Mouse (Mus musculus) heart, adult 2 months (tissue): ENCODE results near the gene Snx21. TPM values are rescaled to one million over a fixed set of nuclear protein-coding genes. Genes with fewer than 3 reads are reported as not detected.

Source experiments
- DNase-seq, 2 experiments: peaks; one replicate each; pipeline ENCODE4 v3.0.0; 2021
- H3K27ac ChIP-seq: fragments of 200-600 bp; 2 replicates; pipeline ENCODE4 v1.8.1; 2022
- H3K27me3 ChIP-seq: fragments of 200-500 bp; 2 replicates; pipeline ENCODE4 v1.6.1; 2012; ENCODE audit warnings: mild to moderate bottlenecking, low read length, inconsistent platforms, mixed read lengths; ENCODE audit not compliant: control insufficient read depth, insufficient read depth
- H3K36me3 ChIP-seq: fragments of 200-500 bp; 2 replicates; pipeline ENCODE4 v1.6.1; 2012; ENCODE audit warnings: low read length, inconsistent platforms; ENCODE audit not compliant: control insufficient read depth, insufficient read depth
- H3K4me1 ChIP-seq: fragments of 200-500 bp; 2 replicates; pipeline ENCODE4 v1.6.1; 2011; ENCODE audit warnings: low read length; ENCODE audit not compliant: control insufficient read depth, insufficient read depth
- H3K4me3 ChIP-seq: fragments of 200-600 bp; 2 replicates; pipeline ENCODE4 v1.8.1; 2022
- H3K79me2 ChIP-seq: fragments of 200-500 bp; replicated peaks from 2 replicates; pipeline ENCODE4 v1.6.1; 2012; ENCODE audit warnings: mild to moderate bottlenecking, inconsistent platforms, low read length, moderate library complexity, mixed read lengths; ENCODE audit not compliant: control insufficient read depth, insufficient read depth
- H3K9ac ChIP-seq: fragments of 200-500 bp; 2 replicates; pipeline ENCODE4 v1.6.1; 2012; ENCODE audit warnings: low read depth, mild to moderate bottlenecking, control low read depth, inconsistent platforms, low read length, mixed read lengths
- CTCF ChIP-seq: fragments of 200-600 bp; IDR thresholded peaks from 2 replicates; pipeline ENCODE4 v1.8.1; 2022; ENCODE audit warnings: antibody characterized with exemption, mild to moderate bottlenecking, moderate library complexity
- EP300 ChIP-seq: fragments of 200-500 bp; IDR thresholded peaks from 2 replicates; pipeline ENCODE4 v1.6.1; 2011; ENCODE audit warnings: low read depth, low read length, control low read depth; ENCODE audit not compliant: insufficient read depth
- POLR2A ChIP-seq: fragments of 200-500 bp; IDR thresholded peaks from 2 replicates; pipeline ENCODE4 v1.6.1; 2011; ENCODE audit warnings: mild to moderate bottlenecking, low read depth, low read length, control low read depth; ENCODE audit not compliant: insufficient read depth
- WGBS: fragments of 180-500 bp; shearing (Covaris S2); methylation state at CpG from one replicate; pipeline ENCODE4 v1.1.7; 2018; 5-methylcytosine and 5-hydroxymethylcytosine counted together
- intact Hi-C: fragments of 180-260 bp; cut with DNase I; formaldehyde crosslinking; loops from one replicate; pipeline ENCODE4 v1.15.1; 2025
- polyA plus RNA-seq: library from polyadenylated mRNA; depleted of rRNA; stranded (reverse); fragments of >200 nt; gene quantifications from 2 replicates; pipeline ENCODE4 v1.2.3, GENCODE M21; 2012
- total RNA-seq, 2 experiments: library from RNA; stranded (reverse); gene quantifications; 2 replicates each; pipeline ENCODE4 v1.2.3; 2021

Gene Snx21
- total and polyA plus RNA-seq, 3 experiments, result 21.2 to 30.3 (median 29.0) TPM

DNA sequence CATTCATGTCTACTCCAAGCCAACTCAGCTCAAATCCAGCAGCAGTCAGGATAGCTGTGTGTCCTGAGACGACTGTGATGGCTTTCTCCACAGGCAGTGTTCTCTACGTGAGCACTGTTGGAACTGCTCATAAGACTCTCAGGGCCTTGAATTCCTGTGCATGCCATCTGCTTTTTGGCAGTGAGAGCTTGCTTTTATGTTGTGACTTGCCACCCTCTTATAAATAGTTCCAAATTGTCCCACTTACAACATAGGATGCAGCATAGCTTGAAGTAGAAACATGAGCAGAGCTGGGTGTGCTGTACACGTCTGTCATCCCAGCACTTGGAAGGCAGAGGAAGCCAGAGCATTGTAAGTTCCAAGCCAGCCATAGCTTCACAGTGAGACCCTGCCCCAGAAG, 19.8 kb upstream of the Snx21 start:
- H3K4me1 ChIP-seq, result no peaks in the 10 kb centered on the region
- WGBS, result 63% methylated on average over 3 of the region's 3 CpGs
- H3K4me3 ChIP-seq, result no peak overlapping the region
- no peak for DNase-seq
- no peak overlapping the region for H3K9ac ChIP-seq
- intact Hi-C loops, result no loop called here
- no peaks in the 10 kb centered on the region for H3K79me2 ChIP-seq
- TF ChIP-seq POLR2A (no peak), EP300 (no peak), CTCF (no peak)
- no peak overlapping the region for H3K27ac ChIP-seq
- no peaks in the 10 kb centered on the region for H3K27me3 ChIP-seq
- H3K36me3 ChIP-seq, result no peaks in the 10 kb centered on the region

DNA sequence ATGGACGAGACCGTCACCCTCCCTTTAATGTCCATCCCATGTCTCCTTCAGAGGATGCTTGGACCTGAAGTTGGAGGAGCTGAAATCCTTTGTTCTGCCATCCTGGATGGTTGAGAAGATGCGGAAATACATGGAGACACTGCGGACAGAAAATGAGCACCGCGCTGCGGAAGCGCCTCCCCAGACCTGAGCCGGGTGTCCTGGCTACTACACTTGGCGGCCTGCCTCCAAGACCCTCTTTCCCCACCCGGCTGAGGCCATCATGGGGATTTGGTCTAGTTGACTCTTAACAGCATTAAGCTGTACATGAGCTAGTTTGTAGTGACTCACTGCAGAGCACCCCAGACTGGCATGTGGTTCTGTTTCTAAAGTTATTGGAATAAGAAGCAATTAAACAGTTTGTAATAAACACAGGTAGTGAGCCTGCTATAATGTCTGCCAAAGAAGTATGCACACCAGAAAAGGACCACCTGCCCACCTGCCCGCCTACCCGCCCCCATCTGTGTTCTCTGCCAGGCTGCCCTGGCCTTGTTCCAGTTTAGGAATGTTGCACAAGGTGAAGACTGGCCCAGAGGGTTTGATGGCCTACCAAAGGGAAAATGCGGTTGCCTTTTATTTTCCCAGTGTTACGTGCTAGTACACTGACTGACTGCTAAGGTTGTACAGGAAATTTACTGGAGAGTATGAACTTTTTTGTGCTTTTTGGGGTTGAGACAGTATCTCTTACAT, 17.6 kb upstream of the Snx21 start:
- Histone ChIP-seq H3K36me3 (no peaks in the 10 kb centered on the region), H3K79me2 (no peaks in the 10 kb centered on the region), H3K9ac (no peak overlapping the region), H3K4me3 (no peak overlapping the region), H3K27me3 (no peaks in the 10 kb centered on the region), H3K4me1 (no peaks in the 10 kb centered on the region), H3K27ac (no peak overlapping the region)
- 89% methylated on average over 15 of the region's 15 CpGs for WGBS
- TF ChIP-seq CTCF (no peak), POLR2A (no peak), EP300 (no peak)
- DNase-seq, result no peak
- intact Hi-C loops, result no loop called here

DNA sequence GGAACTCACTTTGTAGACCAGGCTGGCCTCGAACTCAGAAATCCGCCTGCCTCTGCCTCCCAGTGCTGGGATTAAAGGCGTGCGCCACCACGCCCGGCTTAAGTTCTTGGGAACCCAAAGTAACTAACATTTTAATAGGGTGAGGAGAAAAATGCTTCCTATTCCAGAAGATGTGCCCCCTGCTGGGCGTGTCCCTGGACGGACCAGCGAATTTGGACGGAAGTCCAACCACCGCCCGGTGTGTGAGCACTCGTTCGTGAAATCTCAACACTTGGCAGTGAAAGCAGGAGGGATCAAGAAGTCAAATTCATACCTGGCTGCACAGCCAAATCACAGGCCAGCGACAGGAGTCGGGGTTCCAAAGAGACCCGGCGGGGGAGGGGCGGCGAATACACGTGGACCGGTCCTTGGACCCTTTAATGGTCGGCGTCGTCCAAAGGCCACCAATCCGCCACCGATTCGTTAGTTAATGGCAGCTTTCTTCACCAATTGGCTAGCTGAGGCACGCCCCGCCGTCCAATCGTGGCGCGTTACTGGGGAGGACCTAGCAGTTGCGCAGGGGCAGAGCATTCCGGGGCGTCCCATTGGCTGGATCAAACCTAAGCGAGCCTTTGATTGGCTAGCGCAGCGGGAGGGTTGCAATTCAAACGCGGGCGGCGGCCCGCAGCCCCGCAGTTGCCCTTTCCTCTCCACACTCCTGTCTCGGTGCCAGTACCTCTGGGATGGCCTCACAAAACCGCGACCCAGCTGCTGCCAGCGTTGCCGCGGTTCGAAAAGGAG, 16.2 kb upstream of the Snx21 start, which contains the start of gene Ube2c:
Gene Ube2c (plus strand): TSS at position 641 of the 780 bp plus-strand sequence.
- H3K9ac ChIP-seq, result peak within 1 kb of the TSS; percentile 45
- intact Hi-C loops, result loop anchor here (2.0 kb wide), 1 partner anchor 23 kb away; no protein-coding TSS in a partner anchor
- peak; percentile 97 to 99 for DNase-seq
- peak within 1 kb of the TSS; percentile 70 for H3K4me3 ChIP-seq
- no peaks in the 10 kb centered on the region for H3K4me1 ChIP-seq
- TF ChIP-seq EP300 (0 out of 2 replicates have a peak, but pooled peaks have one; percentile 48), CTCF (peak; percentile 50), POLR2A (no peak)
- WGBS, result 2% methylated on average over 53 of the region's 53 CpGs
- peak within 1 kb of the TSS; percentile 53 for H3K27ac ChIP-seq
- H3K27me3 ChIP-seq, result no peaks in the 10 kb centered on the region
- H3K36me3 ChIP-seq, result no peaks in the 10 kb centered on the region
- H3K79me2 ChIP-seq, result no peaks in the 10 kb centered on the region

DNA sequence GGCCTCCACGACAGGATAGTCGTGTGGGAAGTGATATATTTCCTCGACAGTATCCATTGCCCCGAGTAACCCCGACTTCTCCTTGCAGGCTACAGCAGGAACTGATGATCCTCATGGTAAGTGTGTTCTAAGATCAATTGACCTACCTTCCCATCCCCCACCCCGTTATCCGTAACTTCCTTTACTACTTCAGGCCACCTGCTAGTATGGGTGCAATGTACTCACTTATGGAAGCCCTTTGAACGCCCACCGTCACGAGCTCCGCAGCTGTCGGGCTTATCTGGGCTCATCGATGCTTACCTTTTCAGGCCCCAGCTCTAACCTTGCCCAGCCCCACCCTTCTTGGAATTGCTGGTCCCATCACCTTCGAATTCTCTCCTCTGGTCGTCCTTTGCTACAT, 15.3 kb upstream of the Snx21 start:
- Histone ChIP-seq H3K9ac (no peak overlapping the region), H3K4me3 (peak overlapping the region; percentile 59), H3K27ac (no peak overlapping the region), H3K79me2 (no peaks in the 10 kb centered on the region), H3K4me1 (no peaks in the 10 kb centered on the region), H3K36me3 (no peaks in the 10 kb centered on the region), H3K27me3 (no peaks in the 10 kb centered on the region)
- WGBS, result 3% methylated on average over 15 of the region's 15 CpGs
- intact Hi-C loops, result loop anchor here (2.0 kb wide), 1 partner anchor 23 kb away; no protein-coding TSS in a partner anchor
- no peak for DNase-seq
- TF ChIP-seq POLR2A, result no peak
- TF ChIP-seq EP300, result no peak
- no peak for TF ChIP-seq CTCF

DNA sequence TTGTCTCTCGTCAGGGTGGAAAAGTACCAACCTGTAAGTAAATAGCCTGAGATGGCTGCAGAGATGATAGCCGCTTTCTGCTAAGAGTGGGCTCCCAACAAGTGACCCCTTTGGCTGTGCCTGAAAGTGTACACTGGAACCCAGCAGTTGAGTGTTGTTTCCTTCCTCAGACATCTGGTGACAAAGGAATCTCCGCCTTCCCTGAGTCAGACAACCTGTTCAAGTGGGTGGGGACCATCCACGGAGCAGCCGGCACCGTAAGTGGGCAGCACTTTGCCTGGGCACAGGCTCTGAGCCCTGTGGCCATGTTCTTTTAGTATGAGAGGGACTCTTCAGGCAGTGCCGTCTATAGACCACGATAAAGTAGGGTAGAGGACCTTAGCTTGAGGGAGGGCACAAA, 14.5 kb upstream of the Snx21 start:
- intact Hi-C loops, result loop anchor here (2.0 kb wide), 1 partner anchor 24 kb away; no protein-coding TSS in a partner anchor
- 46% methylated on average over 8 of the region's 8 CpGs for WGBS
- no peaks in the 10 kb centered on the region for H3K4me1 ChIP-seq
- no peaks in the 10 kb centered on the region for H3K79me2 ChIP-seq
- H3K36me3 ChIP-seq, result no peaks in the 10 kb centered on the region
- no peaks in the 10 kb centered on the region for H3K27me3 ChIP-seq
- no peak overlapping the region for H3K9ac ChIP-seq
- no peak overlapping the region for H3K27ac ChIP-seq
- TF ChIP-seq CTCF, result no peak
- TF ChIP-seq EP300, result no peak
- no peak overlapping the region for H3K4me3 ChIP-seq
- DNase-seq, result no peak
